Mouse (Mus musculus): ENCODE data around the gene Usp15. TPM values are rescaled to one million over a fixed set of nuclear protein-coding genes. Genes with fewer than 3 reads are reported as not detected.

Usp15 gene
- polyA plus RNA-seq, 1 experiment = 11.4 TPM

GRCm38 (mm10) chr10:123155764-123156163 lies 41.0 kb downstream of the Usp15 start:
- Histone ChIP-seq H3K27ac (ENCODE audit: insufficient read depth, low read depth, low read length) (no peak overlapping the region), H3K4me1 (ENCODE audit: control insufficient read depth, insufficient read depth, low read length) (no peaks in the 10 kb centered on the region; the same call in 1 of the 2 replicates), H3K4me3 (ENCODE audit: insufficient read depth, low read depth, low read length) (no peak overlapping the region), H3K36me3 (ENCODE audit: control insufficient read depth, insufficient read depth, low read length) (no peaks in the 10 kb centered on the region; the same call in none of the 2 replicates), H3K27me3 (replicated peaks; ENCODE audit: control insufficient read depth, insufficient read depth, low read length) (no peaks in the 10 kb centered on the region)
- DNase-seq = no peak
- WGBS = 93% methylated on average over 6 of the region's 6 CpGs
- no peak for TF ChIP-seq POLR2A (IDR thresholded peaks at IDR 0.05; ENCODE audit: low read depth, low read length)
- no peak for TF ChIP-seq CTCF (conservative IDR thresholded peaks at IDR 0.05; ENCODE audit: insufficient read depth, insufficient read length, low read depth, low read length)

GRCm38 (mm10) chr10:123153321-123153720 lies 43.5 kb downstream of the Usp15 start:
- Histone ChIP-seq H3K4me3 (ENCODE audit: insufficient read depth, low read depth, low read length) (no peak overlapping the region), H3K36me3 (ENCODE audit: control insufficient read depth, insufficient read depth, low read length) (no peaks in the 10 kb centered on the region; the same call in 1 of the 2 replicates), H3K4me1 (ENCODE audit: control insufficient read depth, insufficient read depth, low read length) (no peaks in the 10 kb centered on the region), H3K27me3 (replicated peaks; ENCODE audit: control insufficient read depth, insufficient read depth, low read length) (no peaks in the 10 kb centered on the region), H3K27ac (ENCODE audit: insufficient read depth, low read depth, low read length) (no peak overlapping the region)
- WGBS = 36% methylated on average over 2 of the region's 2 CpGs
- no peak for DNase-seq
- TF ChIP-seq CTCF (conservative IDR thresholded peaks at IDR 0.05; ENCODE audit: insufficient read depth, insufficient read length, low read depth, low read length) (no peak), POLR2A (IDR thresholded peaks at IDR 0.05; ENCODE audit: low read depth, low read length) (no peak)

GRCm38 (mm10) chr10:123148025-123148814 lies 48.6 kb downstream of the Usp15 start:
- TF ChIP-seq CTCF (conservative IDR thresholded peaks at IDR 0.05; ENCODE audit: insufficient read depth, insufficient read length, low read depth, low read length) = no peak
- no peak for TF ChIP-seq POLR2A (IDR thresholded peaks at IDR 0.05; ENCODE audit: low read depth, low read length)
- no peak for DNase-seq
- H3K4me1 ChIP-seq (ENCODE audit: control insufficient read depth, insufficient read depth, low read length) = no peaks in the 10 kb centered on the region
- H3K27ac ChIP-seq (ENCODE audit: insufficient read depth, low read depth, low read length) = no peak overlapping the region
- no peaks in the 10 kb centered on the region for H3K27me3 ChIP-seq (replicated peaks; ENCODE audit: control insufficient read depth, insufficient read depth, low read length)
- no peak overlapping the region for H3K4me3 ChIP-seq (ENCODE audit: insufficient read depth, low read depth, low read length)
- H3K36me3 ChIP-seq (ENCODE audit: control insufficient read depth, insufficient read depth, low read length) = no peaks in the 10 kb centered on the region
- 60% methylated on average over 4 of the region's 4 CpGs for WGBS

- no peaks in the 10 kb centered on the region for H3K36me3 ChIP-seq (ENCODE audit: control insufficient read depth, insufficient read depth, low read length)
Observed at GRCm38 (mm10) chr10:123147180-123147579, 49.6 kb downstream of the Usp15 start.

GRCm38 (mm10) chr10:123146349-123146748 lies 50.4 kb downstream of the Usp15 start:
- H3K36me3 ChIP-seq (ENCODE audit: control insufficient read depth, insufficient read depth, low read length) = no peaks in the 10 kb centered on the region
- no peak for DNase-seq
- 87% methylated on average over 2 of the region's 2 CpGs for WGBS
- H3K27me3 ChIP-seq (replicated peaks; ENCODE audit: control insufficient read depth, insufficient read depth, low read length) = no peaks in the 10 kb centered on the region
- H3K4me3 ChIP-seq (ENCODE audit: insufficient read depth, low read depth, low read length) = no peak overlapping the region
- TF ChIP-seq CTCF (conservative IDR thresholded peaks at IDR 0.05; ENCODE audit: insufficient read depth, insufficient read length, low read depth, low read length) = no peak
- TF ChIP-seq POLR2A (IDR thresholded peaks at IDR 0.05; ENCODE audit: low read depth, low read length) = no peak
- H3K27ac ChIP-seq (ENCODE audit: insufficient read depth, low read depth, low read length) = no peak overlapping the region
- no peaks in the 10 kb centered on the region for H3K4me1 ChIP-seq (ENCODE audit: control insufficient read depth, insufficient read depth, low read length)

More at GRCm38 (mm10) chr10:123147180-123147579, 49.6 kb downstream of the Usp15 start:
- no peaks in the 10 kb centered on the region for H3K27me3 ChIP-seq (replicated peaks; ENCODE audit: control insufficient read depth, insufficient read depth, low read length)
- H3K4me1 ChIP-seq (ENCODE audit: control insufficient read depth, insufficient read depth, low read length) = no peaks in the 10 kb centered on the region
- TF ChIP-seq CTCF (conservative IDR thresholded peaks at IDR 0.05; ENCODE audit: insufficient read depth, insufficient read length, low read depth, low read length) (no peak), POLR2A (IDR thresholded peaks at IDR 0.05; ENCODE audit: low read depth, low read length) (no peak)
- no peak overlapping the region for H3K4me3 ChIP-seq (ENCODE audit: insufficient read depth, low read depth, low read length)
- no peak overlapping the region for H3K27ac ChIP-seq (ENCODE audit: insufficient read depth, low read depth, low read length)
- WGBS = 43% methylated on average over 6 of the region's 6 CpGs
- DNase-seq = no peak

- no peak for DNase-seq
- Histone ChIP-seq H3K27me3 (replicated peaks; ENCODE audit: control insufficient read depth, insufficient read depth, low read length) (no peaks in the 10 kb centered on the region), H3K4me3 (ENCODE audit: insufficient read depth, low read depth, low read length) (no peak overlapping the region), H3K4me1 (ENCODE audit: control insufficient read depth, insufficient read depth, low read length) (no peaks in the 10 kb centered on the region), H3K27ac (ENCODE audit: insufficient read depth, low read depth, low read length) (no peak overlapping the region), H3K36me3 (ENCODE audit: control insufficient read depth, insufficient read depth, low read length) (no peaks in the 10 kb centered on the region; the same call in 1 of the 2 replicates)
- TF ChIP-seq CTCF (conservative IDR thresholded peaks at IDR 0.05; ENCODE audit: insufficient read depth, insufficient read length, low read depth, low read length) = no peak
- no peak for TF ChIP-seq POLR2A (IDR thresholded peaks at IDR 0.05; ENCODE audit: low read depth, low read length)
- WGBS = 95% methylated on average over 8 of the region's 8 CpGs
Observed at GRCm38 (mm10) chr10:123144256-123144655, 52.5 kb downstream of the Usp15 start.

GRCm38 (mm10) chr10:123142395-123143050 lies 54.3 kb downstream of the Usp15 start:
- no peaks in the 10 kb centered on the region for H3K4me1 ChIP-seq (ENCODE audit: control insufficient read depth, insufficient read depth, low read length)
- WGBS = 95% methylated on average over 5 of the region's 5 CpGs
- H3K4me3 ChIP-seq (ENCODE audit: insufficient read depth, low read depth, low read length) = no peak overlapping the region
- no peak for DNase-seq
- H3K36me3 ChIP-seq (ENCODE audit: control insufficient read depth, insufficient read depth, low read length) = no peaks in the 10 kb centered on the region; the same call in 1 of the 2 replicates
- no peaks in the 10 kb centered on the region for H3K27me3 ChIP-seq (replicated peaks; ENCODE audit: control insufficient read depth, insufficient read depth, low read length)
- H3K27ac ChIP-seq (ENCODE audit: insufficient read depth, low read depth, low read length) = no peak overlapping the region
- TF ChIP-seq CTCF (conservative IDR thresholded peaks at IDR 0.05; ENCODE audit: insufficient read depth, insufficient read length, low read depth, low read length) = no peak
- TF ChIP-seq POLR2A (IDR thresholded peaks at IDR 0.05; ENCODE audit: low read depth, low read length) = no peak

Measured in kidney, adult 2 months (tissue).